Mouse (Mus musculus) liver, embryonic 13.5 days (tissue): Measurements from ENCODE around the gene Cep128. TPM values are rescaled to one million over a fixed set of nuclear protein-coding genes. Genes with fewer than 3 reads are reported as not detected.

Experiments used
- ATAC-seq: fragments of 200-750 bp; cut with Nextera tagmentation; 2 replicates; pipeline ENCODE4 v1.8.0; 2017; ENCODE audit warnings: low read depth, mild to moderate bottlenecking, moderate number of reproducible peaks, moderate library complexity
- DNase-seq: peaks from one replicate; pipeline ENCODE4 v3.0.0; 2022
- H3K27ac ChIP-seq: fragments of 300-500 bp; sonication (generic); 2 replicates; pipeline ENCODE4 v1.5.1; 2015; ENCODE audit warnings: moderate library complexity, mild to moderate bottlenecking, inconsistent platforms
- H3K27me3 ChIP-seq: fragments of 300-500 bp; sonication (generic); 2 replicates; pipeline ENCODE4 v1.6.1; 2015; ENCODE audit warnings: mild to moderate bottlenecking, inconsistent platforms
- H3K36me3 ChIP-seq: fragments of 300-500 bp; sonication (generic); 2 replicates; pipeline ENCODE4 v1.6.1; 2015; ENCODE audit warnings: mild to moderate bottlenecking, inconsistent platforms
- H3K4me1 ChIP-seq: fragments of 300-500 bp; sonication (generic); replicated peaks from 2 replicates; pipeline ENCODE4 v1.6.1; 2015; ENCODE audit warnings: inconsistent platforms
- H3K4me2 ChIP-seq: fragments of 300-500 bp; sonication (generic); 2 replicates; pipeline ENCODE4 v1.6.1; 2015; ENCODE audit warnings: inconsistent platforms, mild to moderate bottlenecking, moderate library complexity
- H3K4me3 ChIP-seq: fragments of 300-500 bp; sonication (generic); replicated peaks from 2 replicates; pipeline ENCODE4 v1.5.1; 2015; ENCODE audit warnings: mild to moderate bottlenecking, inconsistent platforms
- H3K9ac ChIP-seq: fragments of 300-500 bp; sonication (generic); 2 replicates; pipeline ENCODE4 v1.6.1; 2015; ENCODE audit warnings: mild to moderate bottlenecking, inconsistent platforms
- H3K9me3 ChIP-seq: fragments of 300-500 bp; sonication (generic); replicated peaks from 2 replicates; pipeline ENCODE4 v1.6.1; 2016; ENCODE audit warnings: inconsistent platforms
- WGBS: fragments of 180-500 bp; shearing (Covaris S2); methylation state at CpG from one replicate; pipeline ENCODE4 v1.1.7; 2015; ENCODE audit not compliant: insufficient replicate concordance; 5-methylcytosine and 5-hydroxymethylcytosine counted together
- polyA plus RNA-seq: library from polyadenylated mRNA; unstranded; fragments of >200 nt; fragmentation: Nextera tagmentation; extraction: Ambion mirVana; gene quantifications from 2 replicates; pipeline ENCODE4 v1.2.1, GENCODE M21; 2015

The Cep128 gene
- polyA plus RNA-seq, 1 experiment from 2014 or later = 9.0 TPM

DNA sequence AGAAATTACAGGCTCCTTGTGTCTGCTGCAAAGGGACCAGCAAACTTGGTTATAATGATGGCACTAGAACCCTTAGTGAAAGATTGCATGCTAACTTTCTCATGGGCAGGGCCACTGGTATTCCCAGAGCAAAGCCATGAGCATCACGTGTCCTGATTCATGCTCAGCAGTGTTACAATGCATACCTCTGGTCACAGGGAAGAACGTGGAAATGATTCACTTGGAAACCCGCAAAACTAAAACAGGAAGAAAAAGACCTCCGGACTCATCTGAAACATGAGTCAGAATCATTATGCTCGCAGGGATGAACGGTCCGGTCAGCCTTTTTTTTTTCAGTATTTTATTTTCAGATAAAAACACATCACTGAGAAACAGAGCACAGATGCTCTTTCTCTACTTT lies 78.4 kb downstream of the Cep128 start:
- no peak for DNase-seq
- no peak overlapping the region for H3K9ac ChIP-seq
- H3K4me1 ChIP-seq = 0 out of 2 replicates have a peak, but pooled peaks cover 8% of the 10 kb centered on the region
- no peak overlapping the region for H3K4me3 ChIP-seq
- no peak for ATAC-seq
- H3K27me3 ChIP-seq = no peaks in the 10 kb centered on the region
- no peak overlapping the region for H3K27ac ChIP-seq
- H3K4me2 ChIP-seq = no peak overlapping the region
- 80% methylated on average over 7 of the region's 7 CpGs for WGBS
- no peaks in the 10 kb centered on the region for H3K36me3 ChIP-seq
- no peaks in the 10 kb centered on the region for H3K9me3 ChIP-seq

DNA sequence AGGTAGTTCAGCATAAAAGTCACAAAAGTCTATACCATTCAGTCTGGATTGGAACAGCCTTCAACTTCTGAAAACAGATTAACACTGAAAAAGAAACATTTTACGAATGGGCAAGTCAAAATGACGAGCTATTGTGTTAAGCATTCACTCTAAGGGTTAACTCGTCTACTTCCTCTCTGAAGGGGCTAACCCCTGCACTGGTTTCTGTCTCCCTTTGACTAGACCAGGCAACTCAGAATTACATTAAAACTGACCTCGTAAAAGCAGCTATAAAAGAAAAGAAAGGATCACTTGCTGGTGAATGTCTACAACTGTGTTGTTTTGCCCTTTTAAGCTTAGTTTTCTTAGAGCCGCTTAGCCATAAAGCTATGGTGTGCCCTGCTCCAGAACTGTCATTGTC lies 79.2 kb downstream of the Cep128 start:
- H3K4me3 ChIP-seq = no peak overlapping the region
- DNase-seq (no peak), ATAC-seq (no peak)
- 78% methylated on average over 5 of the region's 5 CpGs for WGBS
- no peaks in the 10 kb centered on the region for H3K27me3 ChIP-seq
- 0 out of 2 replicates have a peak, but pooled peaks cover 8% of the 10 kb centered on the region for H3K4me1 ChIP-seq
- no peak overlapping the region for H3K4me2 ChIP-seq
- no peaks in the 10 kb centered on the region for H3K9me3 ChIP-seq
- no peaks in the 10 kb centered on the region for H3K36me3 ChIP-seq
- H3K9ac ChIP-seq = no peak overlapping the region
- no peak overlapping the region for H3K27ac ChIP-seq

DNA sequence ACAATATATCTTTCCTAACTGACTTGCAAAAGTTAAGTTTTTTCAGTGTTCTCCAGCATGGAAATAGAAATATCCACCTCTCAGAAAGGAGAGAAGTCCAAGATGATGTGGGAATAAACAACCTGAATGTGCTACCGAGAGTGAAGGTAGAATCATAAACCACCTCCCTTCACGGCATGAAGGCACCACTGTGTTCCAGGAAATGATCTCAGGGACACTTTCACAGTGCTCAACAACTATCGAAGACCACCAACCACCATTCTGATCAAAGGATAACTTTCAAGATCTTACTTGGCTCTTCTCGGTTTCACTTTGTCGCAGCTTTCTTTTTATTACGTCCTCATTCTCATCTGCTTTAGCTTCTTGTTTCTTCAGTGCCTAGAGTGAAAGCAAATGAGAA lies 85.5 kb downstream of the Cep128 start:
- DNase-seq (no peak), ATAC-seq (no peak)
- WGBS = 91% methylated on average over 6 of the region's 6 CpGs
- Histone ChIP-seq H3K27me3 (no peaks in the 10 kb centered on the region), H3K4me3 (no peak overlapping the region), H3K4me2 (no peak overlapping the region), H3K9ac (no peak overlapping the region), H3K27ac (no peak overlapping the region), H3K9me3 (no peaks in the 10 kb centered on the region), H3K4me1 (peaks cover 20% of the 10 kb centered on the region), H3K36me3 (peaks cover 33% of the 10 kb centered on the region)

DNA sequence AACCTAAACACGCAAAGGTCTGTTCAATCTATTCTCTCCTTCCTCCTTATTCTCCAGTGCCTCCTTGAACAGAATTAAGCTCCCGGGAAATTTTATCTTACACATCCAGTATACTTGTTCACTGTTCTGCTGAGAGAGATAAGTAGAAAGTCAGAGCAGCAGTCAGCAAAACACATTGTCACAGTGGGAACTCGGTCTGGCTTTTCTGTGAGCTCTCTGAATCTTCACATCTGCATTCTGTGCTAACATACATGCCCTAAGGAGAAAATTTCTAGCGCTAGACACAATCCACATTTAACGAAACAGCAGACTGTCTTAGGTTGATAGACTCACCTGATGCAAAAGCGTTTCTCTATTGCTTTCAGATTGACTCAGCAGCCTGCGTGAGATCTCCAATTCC lies 88.3 kb downstream of the Cep128 start:
- H3K9ac ChIP-seq = no peak overlapping the region
- ATAC-seq (peak; percentile 93), DNase-seq (peak; percentile 40)
- no peak overlapping the region for H3K4me3 ChIP-seq
- peaks cover 20% of the 10 kb centered on the region for H3K4me1 ChIP-seq
- H3K27ac ChIP-seq = peak overlapping the region; percentile 73
- 55% methylated on average over 7 of the region's 7 CpGs for WGBS
- no peaks in the 10 kb centered on the region for H3K27me3 ChIP-seq
- H3K4me2 ChIP-seq = peak overlapping the region; percentile 35
- peaks cover 40% of the 10 kb centered on the region for H3K36me3 ChIP-seq
- no peaks in the 10 kb centered on the region for H3K9me3 ChIP-seq

DNA sequence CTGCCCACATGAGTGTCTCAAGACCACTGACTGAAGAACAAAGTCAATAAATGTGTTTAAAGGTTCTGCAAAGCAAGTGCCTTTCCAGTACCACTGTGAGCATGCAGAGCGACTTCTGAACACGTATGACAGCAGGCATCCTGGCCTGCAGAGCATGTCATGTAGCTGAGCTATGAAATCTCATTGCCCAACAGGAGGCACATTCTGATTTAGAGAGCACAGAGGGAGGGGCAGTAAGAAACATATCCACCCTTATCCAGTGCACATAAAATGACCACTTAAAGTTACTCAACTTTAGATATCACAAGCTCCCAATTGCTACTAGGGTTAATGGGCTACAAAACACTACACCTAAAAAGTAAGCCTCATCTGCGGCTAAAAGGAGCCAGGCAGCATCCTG lies 88.8 kb downstream of the Cep128 start:
- no peak for DNase-seq
- no peaks in the 10 kb centered on the region for H3K9me3 ChIP-seq
- peak overlapping the region; percentile 35 for H3K4me2 ChIP-seq
- H3K9ac ChIP-seq = no peak overlapping the region
- no peak overlapping the region for H3K4me3 ChIP-seq
- 91% methylated on average over 3 of the region's 3 CpGs for WGBS
- H3K27ac ChIP-seq = peak overlapping the region; percentile 73
- no peaks in the 10 kb centered on the region for H3K27me3 ChIP-seq
- peak; percentile 63 for ATAC-seq
- peaks cover 20% of the 10 kb centered on the region for H3K4me1 ChIP-seq
- peaks cover 40% of the 10 kb centered on the region for H3K36me3 ChIP-seq

DNA sequence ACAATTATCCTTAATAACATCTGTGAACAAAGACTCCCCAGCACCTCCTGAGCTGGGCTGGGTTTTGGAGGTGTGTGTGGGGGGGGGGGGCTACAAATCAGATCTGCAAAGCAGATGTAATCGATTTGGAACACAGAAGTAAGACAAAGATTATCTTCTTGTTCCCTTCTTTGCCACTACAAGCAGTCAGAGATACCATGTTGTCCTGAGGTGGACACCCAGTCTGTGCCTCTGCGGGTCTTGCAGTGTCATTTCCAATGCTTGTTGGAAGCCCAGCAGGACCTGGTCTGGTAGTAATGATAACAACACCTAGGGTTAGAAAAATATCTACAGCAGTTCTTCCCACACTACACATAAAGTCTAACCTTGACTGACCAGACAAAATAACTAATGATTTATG lies 110.3 kb downstream of the Cep128 start:
- WGBS = 55% methylated on average over 2 of the region's 2 CpGs

DNA sequence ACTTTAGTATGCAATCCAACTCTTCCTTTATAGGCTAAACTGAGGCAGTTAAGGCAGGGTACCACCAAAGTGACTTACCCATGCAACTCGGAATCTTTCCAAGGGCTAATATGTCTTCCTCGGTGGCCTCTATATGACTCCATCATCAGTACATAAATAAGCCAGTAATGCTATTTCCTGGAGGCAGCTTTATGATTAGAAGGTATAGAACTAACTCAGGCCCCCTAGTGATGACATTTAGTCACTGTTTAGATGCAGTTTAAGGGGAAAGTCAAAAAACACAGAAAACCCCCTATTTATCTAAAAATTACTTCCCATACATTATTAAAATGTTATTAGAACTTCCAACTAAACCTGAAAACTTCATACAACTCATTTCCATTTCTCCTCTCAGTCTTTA lies 114.6 kb downstream of the Cep128 start:
- Histone ChIP-seq H3K4me3 (no peak overlapping the region), H3K4me2 (no peak overlapping the region), H3K27ac (no peak overlapping the region), H3K27me3 (no peaks in the 10 kb centered on the region), H3K9me3 (no peaks in the 10 kb centered on the region), H3K9ac (no peak overlapping the region), H3K4me1 (no peaks in the 10 kb centered on the region), H3K36me3 (peaks cover 11% of the 10 kb centered on the region)
- DNase-seq (no peak), ATAC-seq (no peak)
- 80% methylated on average over 2 of the region's 2 CpGs for WGBS

More for the DNA sequence above, 110.3 kb downstream of the Cep128 start:
- H3K4me3 ChIP-seq = no peak overlapping the region
- no peaks in the 10 kb centered on the region for H3K4me1 ChIP-seq
- no peaks in the 10 kb centered on the region for H3K36me3 ChIP-seq
- H3K27me3 ChIP-seq = no peaks in the 10 kb centered on the region
- no peak overlapping the region for H3K27ac ChIP-seq
- H3K4me2 ChIP-seq = no peak overlapping the region
- H3K9ac ChIP-seq = no peak overlapping the region
- DNase-seq = peak; percentile 23
- H3K9me3 ChIP-seq = no peaks in the 10 kb centered on the region
- no peak for ATAC-seq

DNA sequence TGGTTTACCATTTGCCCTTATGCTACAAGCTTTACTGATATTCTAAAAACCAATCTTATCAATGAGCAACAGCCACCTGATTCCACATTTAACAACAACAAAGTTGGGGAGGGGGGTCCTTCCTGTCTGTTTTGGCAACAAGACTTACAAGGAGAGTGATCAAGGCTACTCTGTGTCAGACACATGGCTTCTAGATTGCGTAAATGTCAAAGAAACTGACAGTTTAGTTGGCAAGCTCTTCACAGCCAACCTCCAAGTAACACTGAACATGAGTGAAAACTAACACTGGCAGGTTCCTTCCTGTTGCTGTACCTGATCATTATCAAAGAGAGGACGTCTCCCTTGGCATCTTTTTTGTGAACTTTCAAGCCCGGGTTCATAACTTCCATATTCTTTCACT lies 115.2 kb downstream of the Cep128 start:
- no peaks in the 10 kb centered on the region for H3K27me3 ChIP-seq
- ATAC-seq (no peak), DNase-seq (no peak)
- no peaks in the 10 kb centered on the region for H3K9me3 ChIP-seq
- H3K4me2 ChIP-seq = no peak overlapping the region
- H3K9ac ChIP-seq = no peak overlapping the region
- no peak overlapping the region for H3K4me3 ChIP-seq
- WGBS = 52% methylated on average over 3 of the region's 3 CpGs
- no peak overlapping the region for H3K27ac ChIP-seq
- H3K36me3 ChIP-seq = peaks cover 11% of the 10 kb centered on the region
- no peaks in the 10 kb centered on the region for H3K4me1 ChIP-seq

DNA sequence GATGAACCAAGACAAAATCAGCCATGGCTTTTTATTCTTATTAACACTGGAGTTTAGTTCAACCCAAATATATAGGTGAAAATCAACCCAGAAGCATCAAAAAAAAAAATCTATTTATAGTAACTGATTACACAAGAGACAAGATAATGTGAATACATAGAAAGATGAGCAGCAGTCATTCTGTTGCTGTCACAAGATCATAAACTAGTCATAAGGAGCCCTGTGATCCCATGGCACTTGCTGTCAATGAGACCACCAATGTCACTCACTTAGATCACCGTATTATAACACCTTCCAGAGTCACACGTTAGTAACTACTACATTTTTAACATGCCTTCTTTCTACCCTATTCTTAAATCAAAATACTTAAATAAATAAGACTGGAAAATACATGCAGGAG lies 118.2 kb downstream of the Cep128 start:
- 78% methylated on average over 2 of the region's 2 CpGs for WGBS
- no peak for ATAC-seq
- no peaks in the 10 kb centered on the region for H3K27me3 ChIP-seq

DNA sequence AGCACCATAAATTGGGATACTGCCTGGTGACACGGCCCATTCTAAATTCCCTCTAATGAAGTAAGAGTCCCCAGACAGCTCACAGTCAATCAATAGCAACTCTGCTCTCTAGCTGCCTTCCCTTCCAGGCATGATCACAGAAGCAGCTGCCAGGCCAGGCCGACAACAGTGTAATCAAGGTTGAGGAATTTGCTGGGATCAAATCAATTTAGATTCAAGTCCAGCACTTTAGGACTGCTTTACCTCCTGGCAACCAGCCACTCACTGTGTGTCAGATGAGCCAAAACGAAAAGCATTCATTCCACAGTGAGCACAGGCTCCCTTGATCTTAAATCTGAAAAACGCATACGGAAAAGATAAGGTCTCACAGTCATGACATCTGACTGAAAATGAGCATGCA lies 118.7 kb downstream of the Cep128 start:
- 74% methylated on average over 5 of the region's 5 CpGs for WGBS
- no peak overlapping the region for H3K4me2 ChIP-seq
- DNase-seq (no peak), ATAC-seq (no peak)
- no peak overlapping the region for H3K27ac ChIP-seq
- no peaks in the 10 kb centered on the region for H3K4me1 ChIP-seq
- no peak overlapping the region for H3K9ac ChIP-seq
- no peaks in the 10 kb centered on the region for H3K27me3 ChIP-seq
- no peak overlapping the region for H3K4me3 ChIP-seq
- peaks cover 13% of the 10 kb centered on the region for H3K36me3 ChIP-seq
- no peaks in the 10 kb centered on the region for H3K9me3 ChIP-seq

More for the DNA sequence above, 118.2 kb downstream of the Cep128 start:
- Histone ChIP-seq H3K9me3 (no peaks in the 10 kb centered on the region), H3K36me3 (peaks cover 12% of the 10 kb centered on the region), H3K9ac (no peak overlapping the region), H3K4me1 (no peaks in the 10 kb centered on the region), H3K4me2 (no peak overlapping the region), H3K27ac (no peak overlapping the region), H3K4me3 (no peak overlapping the region)
- DNase-seq = no peak

DNA sequence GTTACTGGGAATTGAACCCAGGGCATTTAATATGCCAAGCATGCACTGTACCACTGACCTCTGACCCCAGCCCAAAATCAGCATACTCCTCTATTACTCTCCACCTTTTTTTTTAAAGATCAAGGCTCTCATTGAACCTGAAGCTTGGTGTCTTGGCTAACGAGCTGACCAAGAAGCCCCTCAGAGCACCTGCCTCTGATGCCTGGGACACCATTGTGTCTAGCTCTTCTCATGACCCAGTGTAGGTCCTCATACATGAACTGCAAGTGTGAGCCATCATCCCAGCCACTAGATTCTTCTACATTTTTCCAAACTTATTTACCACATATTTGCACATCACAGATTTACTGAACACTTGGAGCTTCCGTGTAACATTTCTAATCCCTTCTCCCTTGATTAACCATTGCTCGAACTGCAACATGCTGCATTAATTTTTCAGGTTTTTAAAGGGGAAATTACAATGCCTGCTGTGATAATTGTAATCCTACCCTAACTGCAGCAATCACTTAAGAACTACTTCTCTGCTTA lies 119.3 kb downstream of the Cep128 start:
- Histone ChIP-seq H3K36me3 (peaks cover 18% of the 10 kb centered on the region), H3K27ac (no peak overlapping the region), H3K4me3 (no peak overlapping the region), H3K9me3 (no peaks in the 10 kb centered on the region), H3K4me1 (no peaks in the 10 kb centered on the region), H3K9ac (no peak overlapping the region), H3K27me3 (no peaks in the 10 kb centered on the region), H3K4me2 (no peak overlapping the region)
- DNase-seq (no peak), ATAC-seq (no peak)
- 82% methylated on average over 3 of the region's 3 CpGs for WGBS

DNA sequence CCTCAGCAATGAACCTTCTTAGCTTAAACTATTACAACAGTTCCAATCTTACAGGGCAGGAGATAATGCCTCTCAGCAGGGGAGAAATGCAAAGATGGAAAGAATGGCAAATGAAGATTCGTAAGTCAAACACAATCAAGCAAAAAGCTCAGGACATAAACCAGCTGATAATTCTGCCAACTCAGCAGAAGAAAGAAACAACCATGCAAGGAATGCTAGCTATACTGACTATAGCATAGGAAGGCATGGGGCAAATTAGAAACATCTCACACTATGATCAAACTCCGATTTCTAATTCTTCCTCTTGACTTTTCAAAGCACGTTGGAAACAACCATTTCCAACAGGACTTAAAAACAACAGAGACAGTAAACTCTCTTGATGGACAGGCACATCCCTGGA lies 120.5 kb downstream of the Cep128 start:
- no peak overlapping the region for H3K27ac ChIP-seq
- H3K9ac ChIP-seq = no peak overlapping the region
- no peaks in the 10 kb centered on the region for H3K4me1 ChIP-seq
- no peak overlapping the region for H3K4me3 ChIP-seq
- no peaks in the 10 kb centered on the region for H3K27me3 ChIP-seq
- no peak for DNase-seq
- peaks cover 26% of the 10 kb centered on the region for H3K36me3 ChIP-seq
- ATAC-seq = no peak
- H3K4me2 ChIP-seq = no peak overlapping the region
- no peaks in the 10 kb centered on the region for H3K9me3 ChIP-seq
- WGBS = 80% methylated on average over 3 of the region's 3 CpGs
